Mouse (Mus musculus): Measurements from ENCODE around the gene Atp5f1. TPM values are rescaled to one million over a fixed set of nuclear protein-coding genes. Genes with fewer than 3 reads are reported as not detected.

Gene Atp5f1
- polyA plus RNA-seq, 1 experiment from 2014 or later: 601 TPM

GRCm38 (mm10) chr3:105898861-105899260 lies 61.0 kb downstream of the Atp5f1 start:
- no peak overlapping the region for H3K9ac ChIP-seq (replicated peaks; ENCODE audit: low read depth, low read length)
- no peaks in the 10 kb centered on the region for H3K9me3 ChIP-seq (ENCODE audit: control insufficient read depth, low read length)
- no peak overlapping the region for H3K4me3 ChIP-seq (ENCODE audit: low read depth, low read length)
- H3K4me2 ChIP-seq (ENCODE audit: low read depth, low read length): no peak overlapping the region
- H3K27me3 ChIP-seq (ENCODE audit: control insufficient read depth, insufficient read depth, low read length): no peaks in the 10 kb centered on the region
- ATAC-seq (ENCODE audit: low read depth): no peak
- 93% methylated on average over 11 of the region's 11 CpGs for WGBS
- H3K4me1 ChIP-seq (ENCODE audit: control insufficient read depth, insufficient read depth, low read length): no peaks in the 10 kb centered on the region
- H3K36me3 ChIP-seq (ENCODE audit: control insufficient read depth, insufficient read depth, low read length): no peaks in the 10 kb centered on the region
- no peak overlapping the region for H3K27ac ChIP-seq (ENCODE audit: low read depth, low read length)

GRCm38 (mm10) chr3:105898325-105898724 lies 61.6 kb downstream of the Atp5f1 start:
- Histone ChIP-seq H3K9me3 (ENCODE audit: control insufficient read depth, low read length) (no peaks in the 10 kb centered on the region), H3K4me2 (ENCODE audit: low read depth, low read length) (no peak overlapping the region), H3K36me3 (ENCODE audit: control insufficient read depth, insufficient read depth, low read length) (no peaks in the 10 kb centered on the region), H3K27ac (ENCODE audit: low read depth, low read length) (no peak overlapping the region), H3K9ac (replicated peaks; ENCODE audit: low read depth, low read length) (no peak overlapping the region), H3K4me1 (ENCODE audit: control insufficient read depth, insufficient read depth, low read length) (no peaks in the 10 kb centered on the region), H3K4me3 (ENCODE audit: low read depth, low read length) (no peak overlapping the region), H3K27me3 (ENCODE audit: control insufficient read depth, insufficient read depth, low read length) (no peaks in the 10 kb centered on the region)
- ATAC-seq (ENCODE audit: low read depth): no peak
- 83% methylated on average over 2 of the region's 2 CpGs for WGBS

GRCm38 (mm10) chr3:105896811-105897210 lies 63.1 kb downstream of the Atp5f1 start:
- no peak overlapping the region for H3K4me3 ChIP-seq (ENCODE audit: low read depth, low read length)
- 88% methylated on average over 3 of the region's 3 CpGs for WGBS
- H3K27me3 ChIP-seq (ENCODE audit: control insufficient read depth, insufficient read depth, low read length): no peaks in the 10 kb centered on the region
- H3K4me1 ChIP-seq (ENCODE audit: control insufficient read depth, insufficient read depth, low read length): no peaks in the 10 kb centered on the region
- no peak for ATAC-seq (ENCODE audit: low read depth)
- no peak overlapping the region for H3K27ac ChIP-seq (ENCODE audit: low read depth, low read length)
- no peaks in the 10 kb centered on the region for H3K36me3 ChIP-seq (ENCODE audit: control insufficient read depth, insufficient read depth, low read length)
- no peaks in the 10 kb centered on the region for H3K9me3 ChIP-seq (ENCODE audit: control insufficient read depth, low read length)
- no peak overlapping the region for H3K4me2 ChIP-seq (ENCODE audit: low read depth, low read length)
- H3K9ac ChIP-seq (replicated peaks; ENCODE audit: low read depth, low read length): no peak overlapping the region

GRCm38 (mm10) chr3:105894601-105895592 lies 65.0 kb downstream of the Atp5f1 start:
- no peaks in the 10 kb centered on the region for H3K27me3 ChIP-seq (ENCODE audit: control insufficient read depth, insufficient read depth, low read length)
- no peak overlapping the region for H3K27ac ChIP-seq (ENCODE audit: low read depth, low read length)
- no peaks in the 10 kb centered on the region for H3K4me1 ChIP-seq (ENCODE audit: control insufficient read depth, insufficient read depth, low read length)
- no peaks in the 10 kb centered on the region for H3K9me3 ChIP-seq (ENCODE audit: control insufficient read depth, low read length)
- no peak overlapping the region for H3K9ac ChIP-seq (replicated peaks; ENCODE audit: low read depth, low read length)
- H3K36me3 ChIP-seq (ENCODE audit: control insufficient read depth, insufficient read depth, low read length): no peaks in the 10 kb centered on the region
- no peak overlapping the region for H3K4me2 ChIP-seq (ENCODE audit: low read depth, low read length)
- 81% methylated on average over 23 of the region's 23 CpGs for WGBS
- H3K4me3 ChIP-seq (ENCODE audit: low read depth, low read length): no peak overlapping the region
- no peak for ATAC-seq (ENCODE audit: low read depth)

- ATAC-seq (ENCODE audit: low read depth): no peak
- WGBS: 67% methylated on average over 6 of the region's 6 CpGs
Measured at GRCm38 (mm10) chr3:105893941-105894391, 65.9 kb downstream of the Atp5f1 start.

More at GRCm38 (mm10) chr3:105893941-105894391, 65.9 kb downstream of the Atp5f1 start:
- H3K4me3 ChIP-seq (ENCODE audit: low read depth, low read length): no peak overlapping the region
- H3K27ac ChIP-seq (ENCODE audit: low read depth, low read length): no peak overlapping the region
- no peaks in the 10 kb centered on the region for H3K9me3 ChIP-seq (ENCODE audit: control insufficient read depth, low read length)
- no peaks in the 10 kb centered on the region for H3K4me1 ChIP-seq (ENCODE audit: control insufficient read depth, insufficient read depth, low read length)
- no peaks in the 10 kb centered on the region for H3K27me3 ChIP-seq (ENCODE audit: control insufficient read depth, insufficient read depth, low read length)
- H3K9ac ChIP-seq (replicated peaks; ENCODE audit: low read depth, low read length): no peak overlapping the region
- no peak overlapping the region for H3K4me2 ChIP-seq (ENCODE audit: low read depth, low read length)
- H3K36me3 ChIP-seq (ENCODE audit: control insufficient read depth, insufficient read depth, low read length): no peaks in the 10 kb centered on the region

Other genes starting within 250 kb of the Atp5f1 start
- 62.8 and 67.5 TPM in 2 replicates for gene Rap1a, start 158.8 kb downstream of the Atp5f1 start, polyA plus RNA-seq (2014; fragmentation: Nextera tagmentation; extraction: Ambion mirVana)
- gene Adora3, start 89.2 kb downstream of the Atp5f1 start, polyA plus RNA-seq (2014; fragmentation: Nextera tagmentation; extraction: Ambion mirVana): 0.15 and 0.44 TPM in 2 replicates
- gene Tmigd3, start 89.2 kb downstream of the Atp5f1 start, polyA plus RNA-seq (2014; fragmentation: Nextera tagmentation; extraction: Ambion mirVana): 0.23 TPM in 1 of 2 replicates, not detected in the other
- gene I830077J02Rik, start 27.4 kb downstream of the Atp5f1 start, polyA plus RNA-seq (2014; fragmentation: Nextera tagmentation; extraction: Ambion mirVana): 0.37 and 0.46 TPM in 2 replicates
- 89.6 and 91.4 TPM in 2 replicates for gene Wdr77, start 730 bp downstream of the Atp5f1 start, polyA plus RNA-seq (2014; fragmentation: Nextera tagmentation; extraction: Ambion mirVana)
- gene Ovgp1, start 13.6 kb upstream of the Atp5f1 start, polyA plus RNA-seq (2014; fragmentation: Nextera tagmentation; extraction: Ambion mirVana): 5.9 and 7.0 TPM in 2 replicates
- gene Pifo, start 54.5 kb upstream of the Atp5f1 start, polyA plus RNA-seq (2014; fragmentation: Nextera tagmentation; extraction: Ambion mirVana): 3.1 and 3.6 TPM in 2 replicates
- not detected in 2 replicates for gene Chil5, start 72.7 kb upstream of the Atp5f1 start, polyA plus RNA-seq (2014; fragmentation: Nextera tagmentation; extraction: Ambion mirVana)
- gene Chia1, start 153.1 kb upstream of the Atp5f1 start, polyA plus RNA-seq (2014; fragmentation: Nextera tagmentation; extraction: Ambion mirVana): 0.79 and 1.4 TPM in 2 replicates
- not detected in 2 replicates for gene Chil3, start 207.5 kb upstream of the Atp5f1 start, polyA plus RNA-seq (2014; fragmentation: Nextera tagmentation; extraction: Ambion mirVana)

Data from neural tube, embryonic 14.5 days (tissue).